Mouse (Mus musculus) bone marrow macrophage, adult 2 months (primary cell): ENCODE measurements around the gene Tor1aip1. TPM values are rescaled to one million over a fixed set of nuclear protein-coding genes. Genes with fewer than 3 reads are reported as not detected.
A peak's percentile ranks its signal among the peaks of the same experiment; 100 is the strongest.
"Not testable (repeated sequence)": the region's sequence is repeated elsewhere in the genome, so short reads cannot be mapped to it uniquely, and the experiment has no call there.

Experiments used
- H3K27ac ChIP-seq: 2 replicates; pipeline ENCODE4 v1.5.1; 2012; ENCODE audit warnings: low read depth, low read length; ENCODE audit not compliant: insufficient read depth
- H3K4me1 ChIP-seq: 2 replicates; pipeline ENCODE4 v1.6.1; 2012; ENCODE audit warnings: low read length; ENCODE audit not compliant: control insufficient read depth, insufficient read depth
- H3K4me3 ChIP-seq: 2 replicates; pipeline ENCODE4 v1.5.1; 2012; ENCODE audit warnings: mild to moderate bottlenecking, low read length, moderate library complexity; ENCODE audit not compliant: insufficient read depth
- CTCF ChIP-seq: IDR thresholded peaks from 2 replicates; pipeline ENCODE4 v1.5.1; 2012; ENCODE audit warnings: low read depth, mild to moderate bottlenecking, low read length, moderate library complexity
- POLR2A ChIP-seq: IDR thresholded peaks from 2 replicates; pipeline ENCODE4 v1.6.1; 2012; ENCODE audit warnings: mild to moderate bottlenecking, low read depth, low read length, borderline replicate concordance
- polyA plus RNA-seq: library from polyadenylated mRNA; stranded (reverse); fragments of >200 nt; gene quantifications from 2 replicates; pipeline ENCODE4 v1.2.4, GENCODE M21; 2012; ENCODE audit not compliant: missing spikeins, insufficient read depth, insufficient read length

Gene Tor1aip1
- polyA plus RNA-seq, 1 experiment: 159 TPM

DNA sequence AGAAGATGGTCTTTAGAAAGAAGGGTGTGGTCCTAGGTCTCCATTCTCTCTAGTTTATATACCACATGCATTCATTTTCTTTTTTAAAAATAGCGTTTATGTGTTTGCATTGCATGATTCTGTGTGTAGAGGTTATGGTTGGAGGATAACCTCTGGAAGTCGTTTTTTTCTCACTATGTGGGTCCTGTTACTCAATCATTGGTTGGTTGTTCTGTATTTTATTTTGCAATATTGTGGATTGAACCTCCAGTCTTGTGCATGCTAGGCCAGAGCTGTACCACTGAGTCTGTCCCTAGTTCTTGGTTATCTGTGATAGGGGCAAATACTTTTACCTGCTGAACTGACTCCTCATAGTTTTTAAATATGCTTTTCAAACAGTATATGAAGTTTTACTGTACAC lies 21.9 kb upstream of the Tor1aip1 start:
- Histone ChIP-seq H3K4me1 (peaks cover 2% of the 10 kb centered on the region; the same call in 1 of the 2 replicates), H3K27ac (no peak overlapping the region), H3K4me3 (no peak overlapping the region)
- TF ChIP-seq CTCF (no peak), POLR2A (no peak)

DNA sequence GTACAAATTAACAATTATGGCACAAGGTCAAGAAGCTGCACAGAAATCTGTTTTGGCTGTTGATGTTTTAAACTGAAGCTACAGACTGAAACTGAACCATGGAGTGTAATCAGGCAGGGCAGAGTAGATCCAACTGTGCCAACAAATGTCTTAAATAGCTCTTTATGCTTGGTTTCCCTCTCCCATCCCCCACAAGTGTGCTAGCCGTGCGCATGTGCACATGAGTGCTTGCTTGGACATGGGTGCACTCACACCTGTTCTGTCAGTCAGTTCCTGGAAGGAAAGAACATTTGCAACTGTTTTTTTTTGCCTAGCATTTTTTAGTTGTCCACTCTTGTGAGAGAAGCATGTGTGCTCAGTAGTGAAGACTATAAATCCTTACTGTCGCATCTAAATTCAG lies 10.4 kb upstream of the Tor1aip1 start:
- no peak overlapping the region for H3K27ac ChIP-seq
- H3K4me3 ChIP-seq: no peak overlapping the region
- H3K4me1 ChIP-seq: peaks cover 11% of the 10 kb centered on the region
- TF ChIP-seq CTCF: no peak
- TF ChIP-seq POLR2A: no peak

DNA sequence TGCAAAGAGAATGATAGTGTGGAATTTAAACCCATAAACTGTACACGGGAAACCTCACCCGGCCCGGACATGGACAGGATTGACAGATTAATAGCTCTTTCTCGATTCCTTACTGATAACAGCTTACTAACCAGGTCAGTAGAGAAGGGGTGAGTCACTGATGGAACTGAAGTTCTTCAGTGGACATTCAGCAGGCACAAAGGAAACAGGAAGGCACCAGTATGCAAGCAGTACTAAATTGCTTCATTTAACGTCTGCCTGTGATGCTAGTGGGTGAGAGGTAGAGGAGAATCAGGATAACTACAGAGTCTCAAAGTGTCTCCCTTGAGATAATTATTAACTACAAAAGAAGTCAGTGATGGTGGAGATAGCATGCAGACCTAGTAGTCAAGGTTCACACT lies 7.9 kb upstream of the Tor1aip1 start:
- peaks cover 13% of the 10 kb centered on the region for H3K4me1 ChIP-seq
- no peak overlapping the region for H3K4me3 ChIP-seq
- TF ChIP-seq CTCF (no peak), POLR2A (no peak)
- H3K27ac ChIP-seq: no peak overlapping the region

DNA sequence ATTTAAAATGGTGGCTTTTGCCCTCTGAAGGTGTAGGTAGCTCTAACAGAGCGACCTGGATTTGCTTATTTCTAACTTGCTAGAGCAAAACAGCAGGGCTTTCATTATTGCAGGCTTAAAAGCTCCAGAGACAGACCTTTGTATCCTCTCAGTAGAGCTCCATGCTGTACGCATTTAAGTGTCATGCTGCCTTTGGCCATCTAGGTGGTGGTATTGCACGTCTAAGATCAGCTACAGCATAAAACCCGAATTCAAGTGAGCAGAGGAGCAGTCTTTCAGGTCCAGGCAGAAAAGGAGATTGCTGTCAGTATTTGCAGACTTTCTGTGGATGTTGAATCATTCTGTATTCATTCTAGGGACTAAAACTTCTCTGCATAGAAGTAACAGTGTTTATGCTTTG lies 6.7 kb upstream of the Tor1aip1 start:
- H3K4me3 ChIP-seq: no peak overlapping the region
- H3K27ac ChIP-seq: no peak overlapping the region
- H3K4me1 ChIP-seq: peaks cover 13% of the 10 kb centered on the region
- TF ChIP-seq CTCF (no peak), POLR2A (no peak)

DNA sequence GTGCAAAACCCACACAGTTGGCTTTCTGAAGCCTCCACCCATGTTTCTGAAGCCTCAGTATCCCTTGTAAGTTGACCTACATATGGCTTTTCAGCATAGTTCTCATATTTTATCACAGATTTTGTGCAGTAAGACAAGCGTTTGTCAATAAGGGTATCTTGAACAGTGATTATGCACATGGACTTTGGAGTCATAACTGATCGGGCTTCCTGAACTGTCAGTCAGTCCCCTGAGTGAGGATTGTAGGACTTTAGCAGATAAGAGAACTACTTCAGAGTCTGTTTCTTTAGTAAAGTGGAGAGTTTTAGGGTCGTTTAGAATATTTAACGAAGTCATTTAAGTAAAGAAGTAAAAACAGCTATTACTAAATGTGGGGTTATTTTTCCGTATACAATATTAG lies 6.2 kb upstream of the Tor1aip1 start:
- Histone ChIP-seq H3K4me3 (0 out of 2 replicates have a peak overlapping the region, but pooled peaks have one; percentile 61), H3K4me1 (peaks cover 13% of the 10 kb centered on the region), H3K27ac (no peak overlapping the region)
- TF ChIP-seq CTCF (no peak), POLR2A (no peak)

DNA sequence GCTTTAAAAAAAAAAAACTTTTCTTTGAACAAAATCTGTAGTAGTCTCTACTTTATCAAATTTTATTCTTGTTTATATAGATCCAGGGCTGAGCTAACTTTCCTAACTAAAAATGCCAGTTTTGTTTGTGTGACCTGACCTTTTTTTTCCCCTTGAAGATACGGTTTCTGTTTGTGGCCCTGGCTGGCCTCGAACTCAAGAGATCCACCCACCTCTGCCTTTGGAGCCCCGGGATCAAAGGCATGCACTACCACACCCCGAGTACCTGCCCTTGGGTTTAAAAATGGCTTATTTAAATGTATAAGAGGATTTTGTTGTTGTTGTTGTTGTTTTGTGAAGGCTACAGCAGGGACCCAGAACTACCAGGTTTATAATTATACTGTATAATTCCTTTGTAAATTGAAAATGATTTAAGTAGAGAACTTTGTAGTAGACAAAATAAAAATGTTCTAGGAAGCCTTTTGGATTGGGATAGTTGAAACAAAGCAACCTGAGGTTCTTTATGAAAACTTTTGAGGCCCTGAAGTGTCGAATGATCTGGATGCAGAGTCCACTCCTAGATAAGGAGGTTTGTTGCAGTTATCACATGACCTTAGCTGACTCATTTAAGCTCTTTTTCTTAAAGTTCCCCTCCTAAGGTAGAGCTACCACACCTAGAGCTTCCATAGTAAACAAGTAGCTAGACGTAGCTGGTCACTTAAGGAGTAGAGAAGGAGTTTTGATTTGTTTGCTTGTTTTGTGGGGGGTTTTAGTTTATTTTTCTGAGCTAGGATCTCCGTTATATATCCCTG lies 5.4 kb upstream of the Tor1aip1 start:
- no peak for TF ChIP-seq CTCF
- no peak for TF ChIP-seq POLR2A
- H3K27ac ChIP-seq: no peak overlapping the region
- H3K4me3 ChIP-seq: peak overlapping the region; percentile 61
- peaks cover 13% of the 10 kb centered on the region for H3K4me1 ChIP-seq

DNA sequence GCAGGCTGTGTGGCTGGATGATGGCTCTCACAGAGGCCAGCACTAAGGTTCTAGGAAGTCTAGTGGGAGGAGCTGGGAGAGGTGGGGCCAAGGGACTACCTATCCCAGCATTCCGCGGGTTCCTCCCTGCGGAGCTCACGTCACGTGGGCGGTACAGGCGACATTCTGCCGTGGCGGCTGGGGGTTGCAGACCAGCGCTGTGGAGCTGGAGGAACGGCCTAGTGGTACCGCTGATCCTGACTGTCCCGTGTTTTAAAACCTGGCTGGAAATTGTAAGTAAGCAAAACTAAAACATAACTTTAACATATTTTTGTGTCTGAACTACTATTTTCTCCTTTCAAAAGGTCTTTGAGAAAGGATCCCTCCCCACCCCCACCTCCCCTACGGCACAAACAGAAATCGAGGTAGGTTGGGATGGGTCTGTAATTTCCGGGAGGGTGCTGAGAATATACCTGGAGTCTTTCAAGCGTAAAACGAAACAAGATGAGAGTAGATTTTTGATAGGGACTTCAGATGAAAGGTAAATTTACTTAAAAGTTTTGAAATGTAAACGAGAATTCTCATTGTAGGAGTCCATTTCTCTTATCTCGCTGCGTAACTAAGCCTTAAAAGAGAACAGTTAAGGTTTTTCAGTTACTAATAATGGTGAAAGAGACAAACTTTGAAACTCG lies 4.6 kb upstream of the Tor1aip1 start:
- TF ChIP-seq CTCF (no peak), POLR2A (peak; percentile 76; the same call in 1 of the 2 replicates)
- H3K27ac ChIP-seq: no peak overlapping the region
- H3K4me1 ChIP-seq: peaks cover 12% of the 10 kb centered on the region
- H3K4me3 ChIP-seq: peak overlapping the region; percentile 57

DNA sequence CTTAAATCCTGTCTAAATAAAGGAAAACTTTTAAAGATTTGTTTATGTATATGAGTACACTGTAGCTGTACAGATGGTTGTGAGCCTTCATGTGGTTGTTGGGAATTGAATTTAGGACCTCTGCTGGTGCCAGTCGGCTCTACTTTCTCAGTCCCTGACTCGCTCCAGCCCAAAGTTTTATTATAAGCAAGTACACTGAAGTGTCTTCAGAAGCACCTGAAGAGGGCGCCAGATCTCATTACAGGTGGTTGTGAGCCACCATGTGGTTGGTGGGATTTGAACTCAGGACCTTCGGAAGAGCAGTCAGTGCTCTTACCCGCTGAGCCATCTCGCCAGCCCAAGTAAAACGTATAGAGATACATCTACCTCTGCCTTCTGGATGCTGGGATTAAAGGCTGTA lies 3.7 kb upstream of the Tor1aip1 start:
- not testable (repeated sequence) for H3K4me3 ChIP-seq, H3K27ac ChIP-seq
- H3K4me1 ChIP-seq: peaks cover 10% of the 10 kb centered on the region; the same call in 1 of the 2 replicates
- TF ChIP-seq CTCF: peak; percentile 46

DNA sequence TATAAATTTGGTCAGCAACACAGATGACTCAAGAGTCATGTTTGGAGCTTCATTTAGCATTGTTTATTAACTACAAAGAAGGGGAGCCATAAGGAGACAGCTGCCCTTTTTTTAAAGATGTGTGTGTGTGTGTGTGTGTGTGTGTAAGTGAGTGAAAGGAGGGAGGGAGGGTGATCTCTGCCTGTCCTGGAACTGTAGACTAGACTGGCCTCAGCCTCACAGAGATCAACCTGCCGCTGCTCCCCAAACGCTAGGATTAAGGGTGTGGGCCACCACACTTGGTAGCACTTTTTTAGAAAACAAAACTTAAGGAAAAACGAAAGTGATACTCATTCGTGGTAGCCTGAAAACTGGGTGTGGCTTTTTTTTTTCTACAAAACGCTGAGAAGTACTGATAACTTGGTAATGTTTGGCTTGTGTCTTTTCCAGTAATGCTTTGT lies 884 bp upstream of the Tor1aip1 start:
- TF ChIP-seq CTCF (no peak), POLR2A (no peak)
- Histone ChIP-seq H3K4me3 (peak overlapping the region; percentile 75), H3K27ac (peak overlapping the region; percentile 92), H3K4me1 (peaks cover 12% of the 10 kb centered on the region)
